Mouse (Mus musculus) bone marrow, adult 2 months (tissue): ENCODE measurements around the gene Galp.

ENCODE experiments used
- CTCF ChIP-seq: fragments of 200-500 bp; IDR thresholded peaks from 2 replicates; pipeline ENCODE4 v1.5.1; 2011; ENCODE audit warnings: low read length, control low read depth; ENCODE audit not compliant: control insufficient read depth, insufficient read depth
- POLR2A ChIP-seq: fragments of 200-500 bp; IDR thresholded peaks from 2 replicates; pipeline ENCODE4 v1.6.1; 2011; ENCODE audit warnings: low read depth, mild to moderate bottlenecking, control low read depth, low read length, borderline replicate concordance; ENCODE audit not compliant: control insufficient read depth

- TF ChIP-seq CTCF (no peak), POLR2A (no peak)
Observed at GRCm38 (mm10) chr7:6258232-6259220, 61.6 kb downstream of the Galp start.
